In the genomic region with DNA sequence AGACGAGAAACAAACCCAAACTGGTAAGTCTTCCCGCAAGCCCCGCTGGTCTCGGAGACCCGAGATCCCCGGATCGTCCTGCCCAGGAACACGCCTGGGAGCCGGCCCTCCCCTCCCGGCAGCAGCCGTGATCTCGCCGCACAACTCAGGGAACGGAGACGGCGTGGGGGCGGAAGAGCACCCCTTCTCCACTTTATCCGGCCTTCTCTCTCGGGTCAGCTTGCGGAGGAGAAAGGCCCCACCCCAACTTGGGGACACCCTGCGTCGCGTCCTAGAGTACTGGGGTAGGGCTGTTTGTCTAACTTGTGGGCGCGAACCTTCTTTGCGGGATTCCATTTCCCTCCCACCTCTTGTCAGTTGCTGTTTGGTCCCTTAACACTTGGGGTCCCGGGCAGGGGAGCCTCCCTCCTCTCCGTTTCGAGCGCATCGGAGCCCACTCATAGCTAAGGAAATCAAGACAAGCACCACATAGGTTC, we compare ENCODE assay signal across 8 mouse cellular contexts. TPM values are rescaled to one million over a fixed set of nuclear protein-coding genes. Genes with fewer than 3 reads are reported as not detected.
DNase-seq lines count a peak whose midpoint lies in the region; ATAC-seq and TF ChIP-seq lines count a peak whose summit lies in the region.

No protein-coding gene starts in this region.

- peak overlapping the region; percentile 59 to 70 for H3K4me3 ChIP-seq in heart, embryonic 14.5 days (ENCODE audit: control insufficient read depth in 1 of 2, insufficient read depth in 1 of 2, low read depth in 1 of 2, low read length in 2 of 2)
- peak overlapping the region; percentile 58 for H3K4me3 ChIP-seq in stomach, postnatal 0 days (ENCODE audit: low read depth, low read length)

- TF ChIP-seq CTCF in stomach, postnatal 0 days (IDR thresholded peaks at IDR 0.05; ENCODE audit: low read depth), result no peak

- peak; percentile 51 for DNase-seq in adrenal gland, postnatal 14 days
- no peak for DNase-seq in adrenal gland, adult (ENCODE audit: inconsistent age in 2 of 2, low spot score in 1 of 2)
- peak; percentile 22 for DNase-seq in thymus, postnatal 0 days (ENCODE audit: low spot score)
- no peak for DNase-seq in thymus, postnatal 25 days
- peak; percentile 7 to 22 for DNase-seq in left cerebral cortex, postnatal 25 days (ENCODE audit: low spot score in 2 of 2)
- DNase-seq in stomach, postnatal 0 days (ENCODE audit: low spot score), result no peak

- H3K36me3 ChIP-seq in heart, embryonic 14.5 days (ENCODE audit: control insufficient read depth, insufficient read depth, low read length), result no peaks in the 10 kb centered on the region
- H3K36me3 ChIP-seq in stomach, postnatal 0 days (ENCODE audit: control insufficient read depth, insufficient read depth, low read length), result no peaks in the 10 kb centered on the region

- no peaks in the 10 kb centered on the region for H3K27me3 ChIP-seq in heart, embryonic 14.5 days (ENCODE audit: control insufficient read depth, insufficient read depth, low read length)
- no peaks in the 10 kb centered on the region for H3K27me3 ChIP-seq in stomach, postnatal 0 days (ENCODE audit: control insufficient read depth, insufficient read depth, low read length)

- H3K27ac ChIP-seq in heart, embryonic 14.5 days (replicated peaks in 1 of 2; ENCODE audit: control insufficient read depth in 1 of 2, insufficient read depth in 1 of 2, low read depth in 2 of 2, low read length in 2 of 2), result peak overlapping the region; percentile 50 to 64; a peak in 3 of 4 replicates
- H3K27ac ChIP-seq in stomach, postnatal 0 days (replicated peaks), result peak overlapping the region; percentile 79

- intact Hi-C loops in left cerebral cortex, postnatal 25 days (cut with DNase I), result no loop called here

- H3K9me3 ChIP-seq in heart, embryonic 14.5 days (ENCODE audit: control insufficient read depth, low read length), result no peaks in the 10 kb centered on the region
- H3K9me3 ChIP-seq in stomach, postnatal 0 days (ENCODE audit: control insufficient read depth, low read length), result no peaks in the 10 kb centered on the region

- no peaks in the 10 kb centered on the region for H3K4me1 ChIP-seq in heart, embryonic 14.5 days (ENCODE audit: control insufficient read depth in 2 of 2, insufficient read depth in 2 of 2, low read length in 2 of 2)
- H3K4me1 ChIP-seq in stomach, postnatal 0 days (replicated peaks; ENCODE audit: control insufficient read depth, insufficient read depth), result no peaks in the 10 kb centered on the region

- 15% methylated on average over 29 of the region's 31 CpGs for WGBS in heart, embryonic 14.5 days
- WGBS in stomach, postnatal 0 days, result 20% methylated on average over 26 of the region's 31 CpGs

- H3K9ac ChIP-seq in heart, embryonic 14.5 days (ENCODE audit: low read length), result peak overlapping the region; percentile 72
- H3K9ac ChIP-seq in stomach, postnatal 0 days (ENCODE audit: low read length), result peak overlapping the region; percentile 69

- peak; percentile 69; the same call in 1 of the 2 replicates for ATAC-seq in heart, embryonic 14.5 days (ENCODE audit: insufficient number of reproducible peaks, insufficient read depth, low FRiP score, low read depth)
- peak; percentile 8; the same call in 1 of the 2 replicates for ATAC-seq in megakaryocyte, adult 5-6 weeks (ENCODE audit: poor library complexity, severe bottlenecking)
- ATAC-seq in stomach, postnatal 0 days (ENCODE audit: low FRiP score, low TSS enrichment), result peak; percentile 64

- H3K4me2 ChIP-seq in heart, embryonic 14.5 days (ENCODE audit: low read length), result peak overlapping the region; percentile 67
- peak overlapping the region; percentile 50 for H3K4me2 ChIP-seq in stomach, postnatal 0 days (replicated peaks; ENCODE audit: low read depth)

- no peak for TF ChIP-seq EP300 in stomach, postnatal 0 days (optimal IDR thresholded peaks at IDR 0.05)

RNA-seq across cellular contexts. Expression of gene Diaph2, which starts 0.6 kb away (rescaled TPM):
- 24.3 and 24.4 TPM in 2 replicates for total RNA-seq in adrenal gland, postnatal 14 days (2021)
- 3.6 and 4.7 TPM in 2 replicates for polyA plus RNA-seq in thymus, postnatal 0 days (2015; fragmentation: Nextera tagmentation; extraction: Ambion mirVana)
- polyA plus RNA-seq in heart, embryonic 14.5 days (2014; fragmentation: Nextera tagmentation; extraction: Ambion mirVana), result 6.8 and 8.0 TPM in 2 replicates
- total RNA-seq in left cerebral cortex, postnatal 25 days (2021), result 10 to 100 TPM; 21.9 to 25.6 TPM
- total RNA-seq in megakaryocyte, adult 5-6 weeks (2015), result 71.5 and 75.0 TPM in 2 replicates
- 33.8 and 36.5 TPM in 2 replicates for total RNA-seq in megakaryocyte, adult 5-6 weeks (2017)
- polyA plus RNA-seq in stomach, postnatal 0 days (2015; fragmentation: Nextera tagmentation; extraction: Ambion mirVana), result 5.1 and 5.8 TPM in 2 replicates

Comparison
In these comparisons a context has a peak if more than half of its experiments do, and no peak if none do; other contexts are left out.
1. DNase-seq: peak in adrenal gland, postnatal 14 days (single experiment), thymus, postnatal 0 days (single experiment) and left cerebral cortex, postnatal 25 days (2 of 2); none in adrenal gland, adult (0 of 2), thymus, postnatal 25 days (single experiment) and stomach, postnatal 0 days (single experiment).
2. ATAC-seq: peak in every context shown above with its lines; median percentile 69 in heart, embryonic 14.5 days; 64 in stomach, postnatal 0 days; 8 in megakaryocyte, adult 5-6 weeks.